Mouse (Mus musculus): ENCODE data around the gene Bud31.

DNA sequence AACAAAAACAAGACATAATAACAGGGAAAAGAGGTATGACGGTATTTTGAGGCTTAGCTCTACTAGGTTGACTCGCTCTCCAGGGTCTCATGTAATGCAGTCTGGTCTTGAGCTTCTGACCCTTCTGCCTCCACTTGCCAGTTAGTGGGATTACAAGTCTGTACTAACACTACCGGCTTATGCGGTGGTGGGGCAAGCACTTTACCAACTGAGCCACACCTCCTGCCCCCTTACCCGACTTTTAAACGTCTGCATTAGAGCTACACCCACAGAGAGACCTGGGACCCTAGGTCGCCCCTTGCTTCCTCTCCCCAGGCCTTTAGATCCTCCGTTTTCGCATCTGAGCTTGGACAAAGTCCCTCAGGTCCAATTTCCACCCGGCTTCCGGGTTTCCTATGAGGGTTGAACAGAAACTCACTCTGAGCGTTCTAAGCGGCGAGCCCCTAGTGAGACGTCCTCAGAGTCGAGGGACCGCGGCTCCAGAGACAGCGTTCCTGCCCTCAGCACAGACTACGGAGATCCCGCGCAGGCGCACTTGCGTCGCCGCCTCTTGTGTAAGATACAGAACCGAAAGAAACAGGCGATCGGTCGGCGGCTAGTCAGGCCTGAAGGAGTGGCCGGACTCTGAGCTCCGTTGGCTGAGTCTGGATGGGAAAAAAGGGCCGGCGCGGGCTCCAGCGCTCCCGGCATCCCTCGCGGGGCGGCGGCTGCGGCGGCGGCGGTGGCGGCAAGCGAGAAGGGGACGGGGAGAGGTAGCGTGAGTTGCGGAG, 26.6 kb downstream of the Bud31 start, which contains the start of the genes Ptcd1 and Cpsf4:
- TF ChIP-seq CTCF (IDR thresholded peaks at IDR 0.05; ENCODE audit: low read depth, low read length) (no peak), TAL1 (conservative IDR thresholded peaks at IDR 0.05; ENCODE audit: low read depth, low read length) (no peak), GATA1 (IDR thresholded peaks at IDR 0.05; ENCODE audit: borderline replicate concordance, low read length) (no peak)
